Mouse (Mus musculus) T-helper 1 cell (primary cell): ENCODE results near the gene Krt80.

ENCODE experiments used
- in situ Hi-C: fragments of 300-600 bp; cut with MboI, MseI; formaldehyde crosslinking; loops from one replicate; pipeline ENCODE4 v1.15.1; 2025; ENCODE audit warnings: high pct_unique_total_duplicates

Gene Krt80

GRCm38 (mm10) chr15:101375956-101376775 is 6.2 kb upstream of the Krt80 start:
- in situ Hi-C loops = no loop called here

GRCm38 (mm10) chr15:101374879-101375278 is 4.9 kb upstream of the Krt80 start:
- in situ Hi-C loops = no loop called here

GRCm38 (mm10) chr15:101373286-101373898 is 3.4 kb upstream of the Krt80 start:
- in situ Hi-C loops = no loop called here

GRCm38 (mm10) chr15:101372131-101372977 is 2.4 kb upstream of the Krt80 start:
- in situ Hi-C loops = no loop called here

- in situ Hi-C loops = no loop called here
Observed at GRCm38 (mm10) chr15:101371141-101371985, 1.4 kb upstream of the Krt80 start.

- in situ Hi-C loops = no loop called here
Observed at GRCm38 (mm10) chr15:101369382-101370100, 421 bp downstream of the Krt80 start.

- in situ Hi-C loops = no loop called here
Observed at GRCm38 (mm10) chr15:101368502-101369381, 1.2 kb downstream of the Krt80 start.

GRCm38 (mm10) chr15:101368015-101368414 is 1.9 kb downstream of the Krt80 start:
- in situ Hi-C loops = no loop called here

GRCm38 (mm10) chr15:101367497-101367896 is 2.5 kb downstream of the Krt80 start:
- in situ Hi-C loops = no loop called here

GRCm38 (mm10) chr15:101366926-101367325 is 3.0 kb downstream of the Krt80 start:
- in situ Hi-C loops = no loop called here

- in situ Hi-C loops = no loop called here
Observed at GRCm38 (mm10) chr15:101366482-101366881, 3.5 kb downstream of the Krt80 start.

GRCm38 (mm10) chr15:101365721-101366120 is 4.2 kb downstream of the Krt80 start:
- in situ Hi-C loops = no loop called here

- in situ Hi-C loops = no loop called here
Observed at GRCm38 (mm10) chr15:101364891-101365671, 4.9 kb downstream of the Krt80 start.

- in situ Hi-C loops = no loop called here
Observed at GRCm38 (mm10) chr15:101364425-101364824, 5.5 kb downstream of the Krt80 start.

GRCm38 (mm10) chr15:101363933-101364332 is 6.0 kb downstream of the Krt80 start:
- in situ Hi-C loops = no loop called here

GRCm38 (mm10) chr15:101362393-101363010 is 7.5 kb downstream of the Krt80 start:
- in situ Hi-C loops = no loop called here

- in situ Hi-C loops = no loop called here
Observed at GRCm38 (mm10) chr15:101355382-101355786, 14.6 kb downstream of the Krt80 start.

- in situ Hi-C loops = no loop called here
Observed at GRCm38 (mm10) chr15:101352706-101353465, 17.1 kb downstream of the Krt80 start.
